Mouse (Mus musculus): Measurements from ENCODE around the gene Odf3l1. TPM values are rescaled to one million over a fixed set of nuclear protein-coding genes. Genes with fewer than 3 reads are reported as not detected.
A peak's percentile ranks its signal among the peaks of the same experiment; 100 is the strongest.

Odf3l1 gene
- polyA plus RNA-seq, 1 experiment from 2014 or later = 0.41 TPM

- no peak overlapping the region for H3K4me2 ChIP-seq (ENCODE audit: low read depth, severe bottlenecking)
- H3K27me3 ChIP-seq (ENCODE audit: control insufficient read depth, insufficient read depth, low read length) = peaks cover 4% of the 10 kb centered on the region; the same call in 1 of the 2 replicates
- no peak overlapping the region for H3K9ac ChIP-seq (ENCODE audit: low read length)
- no peaks in the 10 kb centered on the region for H3K9me3 ChIP-seq (ENCODE audit: control insufficient read depth, low read length)
- H3K27ac ChIP-seq (replicated peaks; ENCODE audit: low read depth, low read length) = no peak overlapping the region
- H3K4me1 ChIP-seq (ENCODE audit: control insufficient read depth, insufficient read depth, low read length) = peaks cover 15% of the 10 kb centered on the region
- 60% methylated on average over 5 of the region's 5 CpGs for WGBS
- no peaks in the 10 kb centered on the region for H3K36me3 ChIP-seq (ENCODE audit: control insufficient read depth, insufficient read depth, low read length)
- no peak for ATAC-seq (ENCODE audit: insufficient number of reproducible peaks, low FRiP score, low TSS enrichment, low read depth)
- no peak for DNase-seq (ENCODE audit: low spot score)
- no peak overlapping the region for H3K4me3 ChIP-seq (ENCODE audit: low read depth, low read length)
Measured at GRCm38 (mm10) chr9:56840721-56841120, 23.8 kb downstream of the Odf3l1 start.

GRCm38 (mm10) chr9:56835152-56835551 is 29.3 kb downstream of the Odf3l1 start:
- 79% methylated on average over 5 of the region's 5 CpGs for WGBS
- ATAC-seq (ENCODE audit: insufficient number of reproducible peaks, low FRiP score, low TSS enrichment, low read depth) = no peak

DNA sequence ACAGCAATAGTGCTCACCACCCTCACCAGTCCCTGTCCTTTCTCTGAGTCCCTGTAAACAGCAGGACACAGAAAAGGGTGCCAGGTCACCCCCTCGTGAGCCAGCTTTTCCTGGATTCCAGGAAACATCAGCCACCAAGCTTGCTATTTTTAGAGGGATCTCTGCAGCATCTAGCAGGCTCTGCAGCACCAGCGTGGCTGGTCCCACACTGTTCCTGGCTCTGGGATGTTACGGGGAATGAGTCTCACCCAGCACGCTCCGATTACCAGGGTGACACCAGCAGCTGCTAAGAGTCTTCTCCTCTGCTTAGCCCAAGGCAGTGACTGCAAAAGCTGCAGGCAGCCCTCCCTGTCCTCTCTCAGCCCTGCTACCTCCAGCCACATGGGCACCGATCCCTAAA is 31.6 kb downstream of the Odf3l1 start:
- Histone ChIP-seq H3K4me3 (ENCODE audit: low read depth, low read length) (no peak overlapping the region), H3K27ac (replicated peaks; ENCODE audit: low read depth, low read length) (no peak overlapping the region), H3K27me3 (ENCODE audit: control insufficient read depth, insufficient read depth, low read length) (no peaks in the 10 kb centered on the region), H3K9me3 (ENCODE audit: control insufficient read depth, low read length) (no peaks in the 10 kb centered on the region), H3K4me2 (ENCODE audit: low read depth, severe bottlenecking) (no peak overlapping the region), H3K4me1 (ENCODE audit: control insufficient read depth, insufficient read depth, low read length) (no peaks in the 10 kb centered on the region), H3K9ac (ENCODE audit: low read length) (no peak overlapping the region), H3K36me3 (ENCODE audit: control insufficient read depth, insufficient read depth, low read length) (no peaks in the 10 kb centered on the region)
- 20% methylated on average over 6 of the region's 6 CpGs for WGBS
- DNase-seq (ENCODE audit: low spot score) = no peak
- no peak for ATAC-seq (ENCODE audit: insufficient number of reproducible peaks, low FRiP score, low TSS enrichment, low read depth)

More at GRCm38 (mm10) chr9:56835152-56835551, 29.3 kb downstream of the Odf3l1 start:
- Histone ChIP-seq H3K4me3 (ENCODE audit: low read depth, low read length) (no peak overlapping the region), H3K27me3 (ENCODE audit: control insufficient read depth, insufficient read depth, low read length) (no peaks in the 10 kb centered on the region), H3K27ac (replicated peaks; ENCODE audit: low read depth, low read length) (no peak overlapping the region), H3K9me3 (ENCODE audit: control insufficient read depth, low read length) (no peaks in the 10 kb centered on the region), H3K36me3 (ENCODE audit: control insufficient read depth, insufficient read depth, low read length) (no peaks in the 10 kb centered on the region), H3K9ac (ENCODE audit: low read length) (no peak overlapping the region), H3K4me2 (ENCODE audit: low read depth, severe bottlenecking) (no peak overlapping the region), H3K4me1 (ENCODE audit: control insufficient read depth, insufficient read depth, low read length) (no peaks in the 10 kb centered on the region)
- no peak for DNase-seq (ENCODE audit: low spot score)

DNA sequence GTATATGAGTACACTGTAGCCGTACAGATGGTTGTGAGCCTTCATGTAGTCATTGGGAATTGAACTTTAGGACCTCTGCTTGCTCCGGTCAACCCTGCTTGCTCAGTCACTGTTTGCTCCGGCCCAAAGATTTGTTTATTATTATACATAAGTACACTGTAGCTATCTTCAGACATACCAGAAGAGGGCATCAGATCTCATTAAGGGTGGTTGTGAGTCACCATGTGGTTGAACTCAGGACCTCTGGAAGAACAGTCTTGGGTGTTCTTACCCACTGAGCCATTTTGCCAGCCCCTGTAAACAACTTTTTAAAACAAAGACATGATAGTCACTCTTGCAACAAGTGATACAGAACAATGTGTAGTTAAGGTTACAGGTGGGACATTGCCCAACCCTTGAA is 32.6 kb downstream of the Odf3l1 start:
- Histone ChIP-seq H3K36me3 (ENCODE audit: control insufficient read depth, insufficient read depth, low read length) (no peaks in the 10 kb centered on the region), H3K4me1 (ENCODE audit: control insufficient read depth, insufficient read depth, low read length) (no peaks in the 10 kb centered on the region), H3K9ac (ENCODE audit: low read length) (no peak overlapping the region), H3K27ac (replicated peaks; ENCODE audit: low read depth, low read length) (no peak overlapping the region), H3K27me3 (ENCODE audit: control insufficient read depth, insufficient read depth, low read length) (no peaks in the 10 kb centered on the region), H3K4me2 (ENCODE audit: low read depth, severe bottlenecking) (no peak overlapping the region), H3K4me3 (ENCODE audit: low read depth, low read length) (no peak overlapping the region), H3K9me3 (ENCODE audit: control insufficient read depth, low read length) (no peaks in the 10 kb centered on the region)
- DNase-seq (ENCODE audit: low spot score) (no peak), ATAC-seq (ENCODE audit: insufficient number of reproducible peaks, low FRiP score, low TSS enrichment, low read depth) (no peak)
- WGBS = 94% methylated on average over 3 of the region's 3 CpGs

GRCm38 (mm10) chr9:56830162-56830561 is 34.3 kb downstream of the Odf3l1 start:
- Histone ChIP-seq H3K9ac (ENCODE audit: low read length) (no peak overlapping the region), H3K4me1 (ENCODE audit: control insufficient read depth, insufficient read depth, low read length) (peaks cover 8% of the 10 kb centered on the region), H3K4me2 (ENCODE audit: low read depth, severe bottlenecking) (no peak overlapping the region), H3K36me3 (ENCODE audit: control insufficient read depth, insufficient read depth, low read length) (no peaks in the 10 kb centered on the region), H3K4me3 (ENCODE audit: low read depth, low read length) (no peak overlapping the region), H3K27ac (replicated peaks; ENCODE audit: low read depth, low read length) (no peak overlapping the region), H3K9me3 (ENCODE audit: control insufficient read depth, low read length) (no peaks in the 10 kb centered on the region), H3K27me3 (ENCODE audit: control insufficient read depth, insufficient read depth, low read length) (no peaks in the 10 kb centered on the region)
- 24% methylated on average over 4 of the region's 4 CpGs for WGBS
- no peak for DNase-seq (ENCODE audit: low spot score)
- ATAC-seq (ENCODE audit: insufficient number of reproducible peaks, low FRiP score, low TSS enrichment, low read depth) = no peak

DNA sequence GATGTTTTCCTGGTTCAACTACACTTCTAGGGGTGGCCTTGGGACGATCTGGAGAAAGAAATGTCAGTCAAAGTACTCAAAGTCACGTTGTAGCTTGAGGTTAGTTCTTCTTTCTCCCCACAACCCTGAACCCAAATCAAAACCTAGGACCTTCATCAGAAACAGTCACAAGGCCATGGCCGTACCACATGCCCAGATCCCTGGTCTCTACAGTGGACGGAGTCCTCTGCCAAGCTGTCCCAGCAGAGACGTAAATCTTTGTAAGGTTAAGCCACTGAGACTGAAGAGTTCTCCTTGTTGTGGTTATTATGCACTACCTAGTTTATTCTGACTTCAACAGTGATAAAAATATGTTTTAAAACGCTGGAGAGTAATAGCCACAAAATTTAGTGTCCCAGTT is 35.6 kb downstream of the Odf3l1 start:
- H3K4me1 ChIP-seq (ENCODE audit: control insufficient read depth, insufficient read depth, low read length) = peaks cover 8% of the 10 kb centered on the region
- DNase-seq (ENCODE audit: low spot score) = no peak
- H3K9me3 ChIP-seq (ENCODE audit: control insufficient read depth, low read length) = no peaks in the 10 kb centered on the region
- H3K9ac ChIP-seq (ENCODE audit: low read length) = no peak overlapping the region
- WGBS = 76% methylated on average over 6 of the region's 6 CpGs
- no peak for ATAC-seq (ENCODE audit: insufficient number of reproducible peaks, low FRiP score, low TSS enrichment, low read depth)
- no peak overlapping the region for H3K4me3 ChIP-seq (ENCODE audit: low read depth, low read length)
- H3K36me3 ChIP-seq (ENCODE audit: control insufficient read depth, insufficient read depth, low read length) = no peaks in the 10 kb centered on the region
- H3K27me3 ChIP-seq (ENCODE audit: control insufficient read depth, insufficient read depth, low read length) = no peaks in the 10 kb centered on the region
- H3K4me2 ChIP-seq (ENCODE audit: low read depth, severe bottlenecking) = no peak overlapping the region
- H3K27ac ChIP-seq (replicated peaks; ENCODE audit: low read depth, low read length) = no peak overlapping the region

GRCm38 (mm10) chr9:56828146-56828545 is 36.3 kb downstream of the Odf3l1 start:
- ATAC-seq (ENCODE audit: insufficient number of reproducible peaks, low FRiP score, low TSS enrichment, low read depth) (no peak), DNase-seq (ENCODE audit: low spot score) (peak; percentile 22)
- Histone ChIP-seq H3K36me3 (ENCODE audit: control insufficient read depth, insufficient read depth, low read length) (no peaks in the 10 kb centered on the region), H3K4me1 (ENCODE audit: control insufficient read depth, insufficient read depth, low read length) (peaks cover 8% of the 10 kb centered on the region), H3K4me3 (ENCODE audit: low read depth, low read length) (no peak overlapping the region), H3K9ac (ENCODE audit: low read length) (no peak overlapping the region), H3K27me3 (ENCODE audit: control insufficient read depth, insufficient read depth, low read length) (no peaks in the 10 kb centered on the region), H3K27ac (replicated peaks; ENCODE audit: low read depth, low read length) (no peak overlapping the region), H3K4me2 (ENCODE audit: low read depth, severe bottlenecking) (no peak overlapping the region), H3K9me3 (ENCODE audit: control insufficient read depth, low read length) (no peaks in the 10 kb centered on the region)
- WGBS = 43% methylated on average over 9 of the region's 9 CpGs

DNA sequence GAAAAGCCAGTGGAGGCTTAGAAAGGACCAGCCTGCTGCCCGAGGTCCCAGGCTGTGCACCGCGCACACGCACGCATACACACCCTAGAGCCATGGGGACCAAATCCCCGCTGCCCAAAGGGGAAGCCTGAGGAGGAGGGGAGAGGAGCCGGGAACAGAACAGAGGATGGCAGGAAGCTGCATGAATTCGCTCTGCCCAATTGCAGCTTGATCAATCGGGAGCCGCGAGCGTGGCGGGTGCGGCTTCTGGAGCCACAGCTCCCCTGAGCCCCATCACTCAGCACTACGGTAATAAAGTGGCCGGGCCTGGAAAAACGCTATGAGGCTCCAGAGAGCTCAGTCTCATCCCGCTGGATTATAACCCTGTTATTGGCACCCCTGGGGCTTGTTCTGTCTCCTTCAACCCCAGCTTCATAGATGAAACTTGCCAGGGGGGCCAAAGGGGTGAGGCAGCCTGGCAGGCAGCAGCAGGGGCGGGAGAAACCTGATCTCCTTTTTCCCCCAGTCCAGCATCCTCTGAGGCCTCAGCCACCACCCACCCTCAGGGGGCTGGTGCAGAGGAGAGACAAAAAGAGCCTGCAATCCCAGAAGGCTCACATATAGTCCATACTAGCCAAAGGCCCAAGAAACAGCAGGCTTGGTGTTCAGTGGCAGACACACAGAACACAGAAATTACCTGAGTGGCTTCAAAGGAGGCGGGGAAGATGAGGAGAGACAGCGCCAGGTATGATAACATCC is 38.8 kb downstream of the Odf3l1 start:
- WGBS = 10% methylated on average over 21 of the region's 21 CpGs
- DNase-seq (ENCODE audit: low spot score) (peak; percentile 57), ATAC-seq (ENCODE audit: insufficient number of reproducible peaks, low FRiP score, low TSS enrichment, low read depth) (0 out of 2 replicates have a peak, but pooled peaks have one; percentile 60)
- Histone ChIP-seq H3K27me3 (ENCODE audit: control insufficient read depth, insufficient read depth, low read length) (no peaks in the 10 kb centered on the region), H3K9me3 (ENCODE audit: control insufficient read depth, low read length) (no peaks in the 10 kb centered on the region), H3K27ac (replicated peaks; ENCODE audit: low read depth, low read length) (no peak overlapping the region), H3K4me3 (ENCODE audit: low read depth, low read length) (no peak overlapping the region), H3K4me2 (ENCODE audit: low read depth, severe bottlenecking) (peak overlapping the region; percentile 48), H3K9ac (ENCODE audit: low read length) (no peak overlapping the region), H3K36me3 (ENCODE audit: control insufficient read depth, insufficient read depth, low read length) (no peaks in the 10 kb centered on the region), H3K4me1 (ENCODE audit: control insufficient read depth, insufficient read depth, low read length) (peaks cover 8% of the 10 kb centered on the region)

DNA sequence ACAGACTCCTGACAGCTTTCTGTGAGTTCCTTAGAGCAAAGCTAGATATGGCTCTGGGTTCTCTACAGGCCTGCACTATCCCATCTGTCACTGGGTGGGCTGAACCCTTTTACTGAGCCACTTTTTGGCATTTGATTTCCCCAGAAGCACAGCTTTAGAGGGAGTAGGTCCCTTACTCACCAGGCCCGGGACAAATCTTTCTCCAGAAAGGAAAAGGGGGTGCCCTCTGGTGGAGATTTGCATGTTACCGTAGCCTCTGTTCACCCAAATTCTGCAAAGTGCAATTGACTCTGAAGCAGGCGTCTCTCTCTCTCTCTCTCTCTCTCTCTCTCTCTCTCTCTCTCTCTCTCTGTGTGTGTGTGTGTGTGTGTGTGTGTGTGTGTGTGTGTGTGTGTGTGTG is 39.6 kb downstream of the Odf3l1 start:
- Histone ChIP-seq H3K9ac (ENCODE audit: low read length) (no peak overlapping the region), H3K27me3 (ENCODE audit: control insufficient read depth, insufficient read depth, low read length) (no peaks in the 10 kb centered on the region), H3K4me2 (ENCODE audit: low read depth, severe bottlenecking) (no peak overlapping the region), H3K9me3 (ENCODE audit: control insufficient read depth, low read length) (no peaks in the 10 kb centered on the region), H3K36me3 (ENCODE audit: control insufficient read depth, insufficient read depth, low read length) (no peaks in the 10 kb centered on the region), H3K4me3 (ENCODE audit: low read depth, low read length) (no peak overlapping the region), H3K4me1 (ENCODE audit: control insufficient read depth, insufficient read depth, low read length) (peaks cover 8% of the 10 kb centered on the region), H3K27ac (replicated peaks; ENCODE audit: low read depth, low read length) (no peak overlapping the region)
- 0% methylated on average over 3 of the region's 3 CpGs for WGBS
- peak; percentile 58 for DNase-seq (ENCODE audit: low spot score)
- no peak for ATAC-seq (ENCODE audit: insufficient number of reproducible peaks, low FRiP score, low TSS enrichment, low read depth)

Measured in limb, embryonic 11.5 days (tissue).